Mouse (Mus musculus): Measurements from ENCODE around the gene Apba2. TPM values are rescaled to one million over a fixed set of nuclear protein-coding genes. Genes with fewer than 3 reads are reported as not detected.

The Apba2 gene
- polyA plus RNA-seq, 1 experiment from 2014 or later = 67.6 TPM

DNA sequence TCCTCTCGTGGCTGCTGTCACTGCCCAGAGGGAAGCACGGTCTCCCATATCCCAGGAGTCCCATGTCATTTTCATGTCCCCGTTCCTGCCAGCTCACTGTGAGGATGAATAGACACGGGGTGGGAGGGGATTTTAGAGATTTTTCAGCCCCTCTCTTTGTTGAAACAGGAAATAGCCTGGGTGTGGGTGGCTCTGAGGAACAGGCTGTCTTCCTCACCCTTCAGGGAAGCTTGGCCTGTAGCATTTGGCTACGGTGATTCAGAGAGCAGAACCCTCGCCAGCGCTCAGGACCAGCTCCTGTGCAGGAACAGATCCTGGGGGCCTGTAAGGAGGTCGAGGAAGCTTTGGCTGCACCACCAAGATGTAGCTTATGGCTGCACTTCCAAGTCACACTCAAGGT, 45.3 kb downstream of the Apba2 start:
- Histone ChIP-seq H3K4me2 (ENCODE audit: low read depth, low read length, severe bottlenecking) (no peak overlapping the region), H3K4me3 (ENCODE audit: low read depth, low read length) (no peak overlapping the region), H3K27ac (ENCODE audit: low read depth, low read length) (no peak overlapping the region), H3K27me3 (ENCODE audit: control insufficient read depth, insufficient read depth, low read length) (no peaks in the 10 kb centered on the region), H3K4me1 (replicated peaks; ENCODE audit: control insufficient read depth, insufficient read depth, low read length) (no peaks in the 10 kb centered on the region), H3K9ac (ENCODE audit: low read length) (no peak overlapping the region), H3K36me3 (ENCODE audit: control insufficient read depth, insufficient read depth, low read length) (no peaks in the 10 kb centered on the region), H3K9me3 (ENCODE audit: control insufficient read depth, low read length) (no peaks in the 10 kb centered on the region)
- no peak for ATAC-seq (replicated peaks; ENCODE audit: low FRiP score)
- 84% methylated on average over 8 of the region's 8 CpGs for WGBS
- DNase-seq (ENCODE audit: low spot score) = no peak

- H3K36me3 ChIP-seq (ENCODE audit: control insufficient read depth, insufficient read depth, low read length) = no peaks in the 10 kb centered on the region
These were observed 49.4 kb downstream of the Apba2 start for GRCm38 (mm10) chr7:64550856-64551255.

GRCm38 (mm10) chr7:64552523-64553190, 51.2 kb downstream of the Apba2 start:
- H3K4me3 ChIP-seq (ENCODE audit: low read depth, low read length) = no peak overlapping the region
- no peak overlapping the region for H3K27ac ChIP-seq (ENCODE audit: low read depth, low read length)
- no peak overlapping the region for H3K9ac ChIP-seq (ENCODE audit: low read length)
- no peak overlapping the region for H3K4me2 ChIP-seq (ENCODE audit: low read depth, low read length, severe bottlenecking)
- ATAC-seq (replicated peaks; ENCODE audit: low FRiP score) (no peak), DNase-seq (ENCODE audit: low spot score) (no peak)
- no peaks in the 10 kb centered on the region for H3K4me1 ChIP-seq (replicated peaks; ENCODE audit: control insufficient read depth, insufficient read depth, low read length)
- H3K27me3 ChIP-seq (ENCODE audit: control insufficient read depth, insufficient read depth, low read length) = no peaks in the 10 kb centered on the region
- no peaks in the 10 kb centered on the region for H3K36me3 ChIP-seq (ENCODE audit: control insufficient read depth, insufficient read depth, low read length)
- WGBS = 85% methylated on average over 13 of the region's 16 CpGs
- H3K9me3 ChIP-seq (ENCODE audit: control insufficient read depth, low read length) = no peaks in the 10 kb centered on the region

More at GRCm38 (mm10) chr7:64550856-64551255, 49.4 kb downstream of the Apba2 start:
- Histone ChIP-seq H3K27ac (ENCODE audit: low read depth, low read length) (no peak overlapping the region), H3K4me3 (ENCODE audit: low read depth, low read length) (no peak overlapping the region), H3K4me1 (replicated peaks; ENCODE audit: control insufficient read depth, insufficient read depth, low read length) (no peaks in the 10 kb centered on the region), H3K4me2 (ENCODE audit: low read depth, low read length, severe bottlenecking) (no peak overlapping the region), H3K9ac (ENCODE audit: low read length) (no peak overlapping the region), H3K9me3 (ENCODE audit: control insufficient read depth, low read length) (no peaks in the 10 kb centered on the region), H3K27me3 (ENCODE audit: control insufficient read depth, insufficient read depth, low read length) (no peaks in the 10 kb centered on the region)
- 43% methylated on average over 1 of the region's 1 CpGs for WGBS
- DNase-seq (ENCODE audit: low spot score) = no peak
- no peak for ATAC-seq (replicated peaks; ENCODE audit: low FRiP score)

- ATAC-seq (replicated peaks; ENCODE audit: low FRiP score) = no peak
- no peak overlapping the region for H3K9ac ChIP-seq (ENCODE audit: low read length)
- no peaks in the 10 kb centered on the region for H3K36me3 ChIP-seq (ENCODE audit: control insufficient read depth, insufficient read depth, low read length)
These were observed 60.4 kb downstream of the Apba2 start for GRCm38 (mm10) chr7:64561711-64562498.

DNA sequence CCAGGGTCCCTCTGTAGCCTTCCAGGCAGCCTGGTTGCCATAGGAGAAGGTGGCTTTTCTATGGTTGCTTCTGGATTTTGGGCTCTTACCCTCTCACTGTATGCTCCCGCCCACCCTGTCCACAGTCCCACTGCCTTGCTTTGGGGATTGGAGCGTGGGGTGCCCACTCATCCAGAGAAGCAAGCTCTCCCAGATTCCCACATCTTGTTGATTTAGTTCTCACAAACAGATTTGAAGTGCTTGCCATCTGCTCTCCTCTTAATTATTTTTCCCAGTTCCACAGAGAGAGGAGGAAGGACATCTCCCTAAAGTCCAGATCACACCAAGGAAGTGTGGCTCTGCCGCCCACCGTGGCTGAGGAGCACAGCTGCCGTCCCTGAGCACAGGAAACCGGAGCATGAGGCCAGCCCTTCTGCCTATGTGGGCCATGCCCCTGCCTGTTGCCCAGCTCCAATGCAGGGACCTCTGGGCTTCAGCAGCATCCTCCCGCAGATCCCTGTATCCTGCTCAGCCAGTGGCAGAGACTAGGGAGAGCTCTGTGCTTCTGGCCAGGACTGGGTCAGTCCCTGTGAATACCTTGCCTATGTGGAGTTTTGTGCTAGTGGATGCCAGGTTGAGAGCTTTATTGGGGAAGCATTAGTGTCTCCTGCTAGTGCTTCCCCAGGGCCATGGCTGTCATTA, 63.5 kb downstream of the Apba2 start:
- ATAC-seq (replicated peaks; ENCODE audit: low FRiP score) (no peak), DNase-seq (ENCODE audit: low spot score) (no peak)
- Histone ChIP-seq H3K4me1 (replicated peaks; ENCODE audit: control insufficient read depth, insufficient read depth, low read length) (0 out of 2 replicates have a peak, but pooled peaks cover 2% of the 10 kb centered on the region), H3K4me3 (ENCODE audit: low read depth, low read length) (no peak overlapping the region), H3K27ac (ENCODE audit: low read depth, low read length) (no peak overlapping the region), H3K9me3 (ENCODE audit: control insufficient read depth, low read length) (no peaks in the 10 kb centered on the region), H3K36me3 (ENCODE audit: control insufficient read depth, insufficient read depth, low read length) (no peaks in the 10 kb centered on the region), H3K9ac (ENCODE audit: low read length) (no peak overlapping the region), H3K27me3 (ENCODE audit: control insufficient read depth, insufficient read depth, low read length) (no peaks in the 10 kb centered on the region), H3K4me2 (ENCODE audit: low read depth, low read length, severe bottlenecking) (no peak overlapping the region)
- WGBS = 80% methylated on average over 7 of the region's 7 CpGs

More at GRCm38 (mm10) chr7:64561711-64562498, 60.4 kb downstream of the Apba2 start:
- no peaks in the 10 kb centered on the region for H3K9me3 ChIP-seq (ENCODE audit: control insufficient read depth, low read length)
- H3K4me3 ChIP-seq (ENCODE audit: low read depth, low read length) = no peak overlapping the region
- 76% methylated on average over 9 of the region's 9 CpGs for WGBS
- H3K27me3 ChIP-seq (ENCODE audit: control insufficient read depth, insufficient read depth, low read length) = no peaks in the 10 kb centered on the region
- no peak for DNase-seq (ENCODE audit: low spot score)
- 0 out of 2 replicates have a peak, but pooled peaks cover 2% of the 10 kb centered on the region for H3K4me1 ChIP-seq (replicated peaks; ENCODE audit: control insufficient read depth, insufficient read depth, low read length)
- H3K27ac ChIP-seq (ENCODE audit: low read depth, low read length) = no peak overlapping the region
- H3K4me2 ChIP-seq (ENCODE audit: low read depth, low read length, severe bottlenecking) = no peak overlapping the region

DNA sequence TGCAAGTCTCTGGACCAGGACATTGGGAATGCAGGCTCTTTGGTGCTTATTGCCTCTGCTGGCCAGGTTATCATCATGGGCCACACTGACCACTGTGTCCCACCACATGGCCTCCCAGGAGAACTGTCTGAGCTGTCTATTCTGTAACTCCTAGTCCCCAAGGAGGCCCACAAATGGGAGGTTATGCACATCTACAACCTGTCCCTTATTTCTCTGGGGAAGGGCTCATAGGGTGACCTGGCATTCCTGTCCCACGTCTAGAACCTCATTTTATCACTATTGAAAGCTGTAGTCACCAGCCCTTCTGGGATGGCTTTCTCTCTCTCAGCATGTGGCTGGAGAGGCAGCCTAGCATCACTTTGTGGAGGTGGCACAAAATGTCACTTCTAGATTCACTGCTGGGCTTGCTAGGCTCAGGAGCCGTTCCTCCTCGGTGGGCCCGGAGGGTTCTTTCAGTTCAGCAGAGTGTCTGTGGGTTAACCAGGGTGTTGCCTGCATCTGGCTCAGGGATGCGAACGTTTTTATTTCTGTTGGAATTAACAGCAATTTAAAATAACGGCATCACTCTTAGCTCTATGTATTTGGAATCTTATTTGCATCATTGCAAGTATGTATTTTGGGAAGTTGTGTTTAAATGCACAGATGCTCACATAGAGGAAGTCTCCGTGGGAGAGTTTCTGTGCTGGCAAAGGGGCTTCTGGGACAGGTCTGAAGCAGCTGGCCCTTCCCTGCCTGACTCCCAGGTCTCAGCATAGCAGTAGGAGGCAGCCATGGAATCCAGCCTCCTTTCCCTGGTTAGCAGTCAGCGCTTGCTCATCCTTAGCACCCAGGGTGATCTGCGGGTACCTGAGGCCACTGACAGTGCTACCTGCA, 65.1 kb downstream of the Apba2 start:
- DNase-seq (ENCODE audit: low spot score) = no peak
- H3K27me3 ChIP-seq (ENCODE audit: control insufficient read depth, insufficient read depth, low read length) = no peaks in the 10 kb centered on the region
- H3K36me3 ChIP-seq (ENCODE audit: control insufficient read depth, insufficient read depth, low read length) = no peaks in the 10 kb centered on the region
- H3K4me2 ChIP-seq (ENCODE audit: low read depth, low read length, severe bottlenecking) = no peak overlapping the region
- H3K9ac ChIP-seq (ENCODE audit: low read length) = no peak overlapping the region
- WGBS = 81% methylated on average over 10 of the region's 10 CpGs
- H3K9me3 ChIP-seq (ENCODE audit: control insufficient read depth, low read length) = no peaks in the 10 kb centered on the region
- no peak for ATAC-seq (replicated peaks; ENCODE audit: low FRiP score)
- 0 out of 2 replicates have a peak, but pooled peaks cover under 1% of the 10 kb centered on the region for H3K4me1 ChIP-seq (replicated peaks; ENCODE audit: control insufficient read depth, insufficient read depth, low read length)
- no peak overlapping the region for H3K27ac ChIP-seq (ENCODE audit: low read depth, low read length)
- H3K4me3 ChIP-seq (ENCODE audit: low read depth, low read length) = no peak overlapping the region

- Histone ChIP-seq H3K27me3 (ENCODE audit: control insufficient read depth, insufficient read depth, low read length) (no peaks in the 10 kb centered on the region), H3K27ac (ENCODE audit: low read depth, low read length) (no peak overlapping the region), H3K4me3 (ENCODE audit: low read depth, low read length) (no peak overlapping the region), H3K9me3 (ENCODE audit: control insufficient read depth, low read length) (no peaks in the 10 kb centered on the region), H3K4me2 (ENCODE audit: low read depth, low read length, severe bottlenecking) (no peak overlapping the region), H3K4me1 (replicated peaks; ENCODE audit: control insufficient read depth, insufficient read depth, low read length) (no peaks in the 10 kb centered on the region), H3K9ac (ENCODE audit: low read length) (no peak overlapping the region), H3K36me3 (ENCODE audit: control insufficient read depth, insufficient read depth, low read length) (no peaks in the 10 kb centered on the region)
- WGBS = 78% methylated on average over 4 of the region's 4 CpGs
- ATAC-seq (replicated peaks; ENCODE audit: low FRiP score) (no peak), DNase-seq (ENCODE audit: low spot score) (no peak)
These were observed 67.2 kb downstream of the Apba2 start for GRCm38 (mm10) chr7:64568722-64569121.

DNA sequence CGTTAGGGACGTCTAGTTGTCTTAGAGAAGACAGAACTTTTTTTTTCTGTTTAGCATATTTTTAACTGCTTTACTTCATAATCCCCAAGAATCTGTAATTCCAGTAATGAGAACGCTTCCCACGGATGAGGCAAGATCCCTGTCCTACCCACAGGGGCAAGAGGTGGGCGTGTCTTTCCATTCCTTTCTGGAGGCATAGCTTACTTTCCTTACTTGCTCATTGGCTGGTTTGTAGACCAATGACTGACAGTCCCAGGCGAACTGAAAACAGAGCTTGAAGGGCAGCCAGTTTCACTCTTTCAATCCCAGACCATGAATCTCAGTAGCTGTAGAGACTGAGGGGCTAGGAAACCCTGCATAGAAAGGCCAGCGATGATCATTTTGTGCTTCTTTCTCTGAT, 68.2 kb downstream of the Apba2 start:
- H3K4me1 ChIP-seq (replicated peaks; ENCODE audit: control insufficient read depth, insufficient read depth, low read length) = no peaks in the 10 kb centered on the region
- peak; percentile 57; the same call in 1 of the 2 replicates for ATAC-seq (replicated peaks; ENCODE audit: low FRiP score)

More for the DNA sequence above, 68.2 kb downstream of the Apba2 start:
- Histone ChIP-seq H3K27me3 (ENCODE audit: control insufficient read depth, insufficient read depth, low read length) (no peaks in the 10 kb centered on the region), H3K4me3 (ENCODE audit: low read depth, low read length) (no peak overlapping the region), H3K4me2 (ENCODE audit: low read depth, low read length, severe bottlenecking) (no peak overlapping the region), H3K36me3 (ENCODE audit: control insufficient read depth, insufficient read depth, low read length) (no peaks in the 10 kb centered on the region), H3K9ac (ENCODE audit: low read length) (no peak overlapping the region), H3K9me3 (ENCODE audit: control insufficient read depth, low read length) (no peaks in the 10 kb centered on the region), H3K27ac (ENCODE audit: low read depth, low read length) (no peak overlapping the region)
- DNase-seq (ENCODE audit: low spot score) = no peak
- 49% methylated on average over 7 of the region's 7 CpGs for WGBS

Measured in forebrain, embryonic 11.5 days (tissue).